Mouse (Mus musculus): Measurements from ENCODE around the gene Tshz3.
A peak's percentile ranks its signal among the peaks of the same experiment; 100 is the strongest.

The Tshz3 gene

GRCm38 (mm10) chr7:36697118-36697855 lies 631 bp upstream of the Tshz3 start:
- peak; percentile 28 to 59 for DNase-seq

- DNase-seq, result no peak
These were observed 650 bp downstream of the Tshz3 start for GRCm38 (mm10) chr7:36698589-36698946.

- DNase-seq, result no peak
These were observed 1.4 kb downstream of the Tshz3 start for GRCm38 (mm10) chr7:36699001-36699987.

- no peak for DNase-seq
These were observed 8.7 kb downstream of the Tshz3 start for GRCm38 (mm10) chr7:36706636-36707035.

GRCm38 (mm10) chr7:36707266-36707665 lies 9.3 kb downstream of the Tshz3 start:
- DNase-seq, result no peak

- DNase-seq, result peak in 1 of 2 experiments; percentile 25
These were observed 9.9 kb downstream of the Tshz3 start for GRCm38 (mm10) chr7:36707681-36708350.

- no peak for DNase-seq
These were observed 10.9 kb downstream of the Tshz3 start for GRCm38 (mm10) chr7:36708823-36709222.

GRCm38 (mm10) chr7:36709239-36709638 lies 11.3 kb downstream of the Tshz3 start:
- DNase-seq, result peak in 1 of 2 experiments; percentile 39

GRCm38 (mm10) chr7:36709974-36710373 lies 12.1 kb downstream of the Tshz3 start:
- no peak for DNase-seq

GRCm38 (mm10) chr7:36710387-36710786 lies 12.5 kb downstream of the Tshz3 start:
- no peak for DNase-seq

GRCm38 (mm10) chr7:36711766-36712165 lies 13.8 kb downstream of the Tshz3 start:
- DNase-seq, result peak in 1 of 2 experiments; percentile 54

GRCm38 (mm10) chr7:36714323-36714722 lies 16.4 kb downstream of the Tshz3 start:
- DNase-seq, result no peak

- DNase-seq, result no peak
These were observed 19.3 kb downstream of the Tshz3 start for GRCm38 (mm10) chr7:36717192-36717591.

- no peak for DNase-seq
These were observed 22.9 kb downstream of the Tshz3 start for GRCm38 (mm10) chr7:36720830-36721229.

GRCm38 (mm10) chr7:36736303-36737050 lies 38.6 kb downstream of the Tshz3 start:
- no peak for DNase-seq

GRCm38 (mm10) chr7:36751480-36751879 lies 53.6 kb downstream of the Tshz3 start:
- DNase-seq, result no peak

- DNase-seq, result no peak
These were observed 69.7 kb downstream of the Tshz3 start for GRCm38 (mm10) chr7:36767501-36768092.

- no peak for DNase-seq
These were observed 75.2 kb downstream of the Tshz3 start for GRCm38 (mm10) chr7:36773086-36773485.

GRCm38 (mm10) chr7:36776956-36777355 lies 79.0 kb downstream of the Tshz3 start:
- DNase-seq, result no peak

GRCm38 (mm10) chr7:36778456-36778855 lies 80.5 kb downstream of the Tshz3 start:
- DNase-seq, result no peak

- no peak for DNase-seq
These were observed 86.4 kb downstream of the Tshz3 start for GRCm38 (mm10) chr7:36784243-36784773.

All from kidney, postnatal 36 days (tissue).